Mouse (Mus musculus) embryonic facial prominence, embryonic 12.5 days (tissue): ENCODE measurements at regions not wholly inside any gene's neighbourhood (a gene's known extent, or its start where the extent isn't known, plus 50 kb on each side); places are given as distances from the start of the nearest gene placed in this dataset.

Experiments used
- ATAC-seq: fragments of 200-750 bp; cut with Nextera tagmentation; 2 replicates; pipeline ENCODE4 v1.8.0; 2017; ENCODE audit not compliant: insufficient number of reproducible peaks, insufficient read depth, low FRiP score, low TSS enrichment
- H3K27ac ChIP-seq: fragments of 300-500 bp; sonication (generic); 2 replicates; pipeline ENCODE4 v1.5.1; 2016; ENCODE audit warnings: mild to moderate bottlenecking
- H3K27me3 ChIP-seq: fragments of 300-500 bp; sonication (generic); 2 replicates; pipeline ENCODE4 v1.6.1; 2016; ENCODE audit warnings: mild to moderate bottlenecking, moderate library complexity
- H3K36me3 ChIP-seq: fragments of 300-500 bp; sonication (generic); 2 replicates; pipeline ENCODE4 v1.6.1; 2016; ENCODE audit warnings: mild to moderate bottlenecking
- H3K4me1 ChIP-seq: fragments of 300-500 bp; sonication (generic); 2 replicates; pipeline ENCODE4 v1.6.1; 2016
- H3K4me2 ChIP-seq: fragments of 300-500 bp; sonication (generic); replicated peaks from 2 replicates; pipeline ENCODE4 v1.6.1; 2016; ENCODE audit warnings: mild to moderate bottlenecking, moderate library complexity
- H3K4me3 ChIP-seq: fragments of 300-500 bp; sonication (generic); 2 replicates; pipeline ENCODE4 v1.5.1; 2016; ENCODE audit warnings: mild to moderate bottlenecking
- H3K9ac ChIP-seq: fragments of 300-500 bp; sonication (generic); 2 replicates; pipeline ENCODE4 v1.6.1; 2016; ENCODE audit warnings: mild to moderate bottlenecking, moderate library complexity
- H3K9me3 ChIP-seq: fragments of 300-500 bp; sonication (generic); 2 replicates; pipeline ENCODE4 v1.6.1; 2016; ENCODE audit warnings: mild to moderate bottlenecking, moderate library complexity
- WGBS: fragments of 180-500 bp; shearing (Covaris S2); methylation state at CpG from one replicate; pipeline ENCODE4 v1.1.7; 2016; 5-methylcytosine and 5-hydroxymethylcytosine counted together

- no peaks in the 10 kb centered on the region for H3K27me3 ChIP-seq
- no peaks in the 10 kb centered on the region for H3K36me3 ChIP-seq
- H3K4me1 ChIP-seq: no peaks in the 10 kb centered on the region
- H3K27ac ChIP-seq: no peak overlapping the region
- ATAC-seq: no peak
- no peak overlapping the region for H3K9ac ChIP-seq
- H3K9me3 ChIP-seq: no peaks in the 10 kb centered on the region
- no peak overlapping the region for H3K4me3 ChIP-seq
- WGBS: 63% methylated on average over 2 of the region's 2 CpGs
- no peak overlapping the region for H3K4me2 ChIP-seq
Measured at GRCm38 (mm10) chr15:60762071-60762470, 91.5 kb downstream of the Fam84b start.

GRCm38 (mm10) chr15:60760015-60760437, 93.6 kb downstream of the Fam84b start:
- Histone ChIP-seq H3K36me3 (no peaks in the 10 kb centered on the region), H3K4me2 (no peak overlapping the region), H3K9me3 (no peaks in the 10 kb centered on the region), H3K4me1 (no peaks in the 10 kb centered on the region), H3K27me3 (no peaks in the 10 kb centered on the region), H3K27ac (no peak overlapping the region), H3K4me3 (no peak overlapping the region), H3K9ac (no peak overlapping the region)
- ATAC-seq: peak; percentile 47; the same call in 1 of the 2 replicates
- WGBS: 28% methylated on average over 6 of the region's 6 CpGs

DNA sequence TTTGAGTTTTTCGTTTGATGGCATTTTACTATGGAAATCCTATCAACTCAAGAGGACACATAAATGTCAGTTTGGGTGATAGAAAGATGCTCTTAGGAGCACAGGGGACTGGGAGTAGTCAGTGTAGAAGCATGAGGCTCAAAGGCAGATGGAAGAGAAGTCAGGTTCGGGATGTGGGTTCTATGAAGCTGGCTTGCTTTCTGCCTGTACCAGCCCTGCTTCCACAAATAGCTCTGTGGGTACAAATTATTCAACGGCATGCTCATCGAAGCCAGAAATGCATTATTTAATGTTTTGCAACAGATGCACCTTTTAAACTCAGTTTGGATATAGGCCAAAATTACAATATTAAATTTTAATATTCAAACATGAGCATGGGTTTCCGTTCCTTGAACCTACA, 99.3 kb downstream of the Fam84b start:
- no peaks in the 10 kb centered on the region for H3K9me3 ChIP-seq
- no peaks in the 10 kb centered on the region for H3K4me1 ChIP-seq
- H3K4me2 ChIP-seq: no peak overlapping the region
- H3K4me3 ChIP-seq: no peak overlapping the region
- no peak overlapping the region for H3K27ac ChIP-seq
- no peak for ATAC-seq
- 87% methylated on average over 5 of the region's 5 CpGs for WGBS
- H3K36me3 ChIP-seq: no peaks in the 10 kb centered on the region
- H3K9ac ChIP-seq: no peak overlapping the region
- H3K27me3 ChIP-seq: no peaks in the 10 kb centered on the region

DNA sequence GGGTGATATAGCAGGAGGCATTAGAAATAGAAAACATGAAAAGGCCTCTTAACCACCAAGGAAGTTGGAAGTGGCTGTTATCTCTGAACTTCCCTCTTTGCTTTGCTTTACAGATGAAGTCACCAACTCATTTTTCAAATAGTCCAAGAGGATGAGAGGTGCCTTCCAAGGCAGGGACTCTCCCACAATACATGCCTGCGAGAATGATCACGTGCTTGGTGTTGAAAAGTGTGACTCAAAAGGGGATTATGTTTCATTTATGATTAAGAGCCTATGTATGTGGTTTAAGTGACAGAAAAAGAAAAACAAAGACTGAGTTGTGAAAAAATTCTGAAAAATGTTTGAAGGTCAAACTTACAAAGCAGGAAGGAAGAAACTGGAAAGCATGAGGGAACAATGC, 114.0 kb downstream of the Fam84b start:
- Histone ChIP-seq H3K27me3 (no peaks in the 10 kb centered on the region), H3K9me3 (no peaks in the 10 kb centered on the region), H3K4me2 (no peak overlapping the region), H3K27ac (no peak overlapping the region), H3K9ac (no peak overlapping the region), H3K36me3 (no peaks in the 10 kb centered on the region), H3K4me3 (no peak overlapping the region), H3K4me1 (no peaks in the 10 kb centered on the region)
- 70% methylated on average over 2 of the region's 2 CpGs for WGBS
- ATAC-seq: no peak

DNA sequence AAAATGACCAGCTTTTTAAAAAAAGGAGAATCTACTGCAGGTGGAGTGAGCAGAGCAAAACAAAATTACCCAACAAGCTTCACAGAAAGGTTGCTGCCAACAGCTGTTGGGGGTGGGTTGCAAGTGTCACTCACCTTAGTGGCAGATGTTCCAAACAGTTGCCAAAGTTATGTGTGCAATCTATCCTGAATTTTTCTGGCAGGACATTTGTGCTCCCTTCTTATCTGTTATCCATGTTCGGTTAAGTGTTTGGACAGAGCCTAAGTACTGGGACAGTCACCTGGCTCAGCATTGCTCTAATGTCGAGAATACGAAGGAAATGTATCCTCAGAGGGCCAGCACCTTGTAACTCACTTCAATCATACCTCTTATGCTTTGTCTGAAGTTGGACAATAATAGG, 115.3 kb downstream of the Fam84b start:
- no peak overlapping the region for H3K9ac ChIP-seq
- 81% methylated on average over 3 of the region's 3 CpGs for WGBS
- no peak overlapping the region for H3K4me3 ChIP-seq
- no peaks in the 10 kb centered on the region for H3K27me3 ChIP-seq
- no peak overlapping the region for H3K27ac ChIP-seq
- no peak overlapping the region for H3K4me2 ChIP-seq
- no peaks in the 10 kb centered on the region for H3K9me3 ChIP-seq
- H3K4me1 ChIP-seq: no peaks in the 10 kb centered on the region
- no peak for ATAC-seq
- H3K36me3 ChIP-seq: no peaks in the 10 kb centered on the region

DNA sequence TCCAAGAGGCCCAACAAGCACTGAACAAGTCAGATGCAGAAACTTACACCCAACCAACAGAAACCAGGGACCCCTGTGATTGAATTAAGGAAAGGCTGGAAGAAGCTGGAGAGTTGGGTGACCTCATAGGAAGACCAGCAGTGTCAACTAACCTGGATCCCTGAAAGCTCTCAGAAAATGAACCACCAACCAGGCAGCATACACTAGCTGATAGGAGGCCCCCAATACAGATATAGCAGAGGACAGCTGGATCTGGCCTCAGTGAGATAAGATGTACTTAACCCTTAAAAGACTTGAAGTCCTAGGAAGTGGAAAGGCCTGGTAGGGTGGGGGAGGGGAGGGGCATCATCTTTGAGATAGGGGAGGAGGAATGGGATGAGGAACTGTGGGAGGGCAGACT, 121.2 kb downstream of the Fam84b start:
- no peaks in the 10 kb centered on the region for H3K4me1 ChIP-seq
- no peaks in the 10 kb centered on the region for H3K9me3 ChIP-seq
- ATAC-seq: no peak
- no peak overlapping the region for H3K9ac ChIP-seq
- H3K4me3 ChIP-seq: no peak overlapping the region
- H3K27ac ChIP-seq: no peak overlapping the region
- no peaks in the 10 kb centered on the region for H3K27me3 ChIP-seq
- no peaks in the 10 kb centered on the region for H3K36me3 ChIP-seq
- no peak overlapping the region for H3K4me2 ChIP-seq

DNA sequence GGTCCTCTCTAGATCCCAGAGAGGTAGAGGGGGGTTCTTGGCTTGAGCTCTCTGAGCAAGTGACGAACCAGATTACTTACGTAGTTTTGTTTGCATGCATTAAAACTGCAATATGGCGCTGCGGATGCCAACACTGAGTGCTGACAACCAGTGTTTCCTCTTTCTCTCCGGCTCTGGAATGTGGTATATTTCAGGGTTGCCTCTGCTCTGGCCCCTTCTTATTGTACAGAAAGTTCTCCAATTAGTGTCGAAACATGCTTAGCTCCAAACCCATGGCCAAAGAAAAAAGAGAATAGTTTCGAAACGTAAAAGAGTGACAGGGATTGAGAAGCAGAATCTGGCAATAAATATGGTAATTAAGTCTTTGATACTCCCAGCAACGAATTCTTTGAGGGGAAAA, 124.8 kb downstream of the Fam84b start:
- ATAC-seq: no peak
- 69% methylated on average over 9 of the region's 9 CpGs for WGBS
- no peaks in the 10 kb centered on the region for H3K27me3 ChIP-seq

GRCm38 (mm10) chr15:60728337-60728736, 125.2 kb downstream of the Fam84b start:
- Histone ChIP-seq H3K9me3 (no peaks in the 10 kb centered on the region), H3K4me3 (no peak overlapping the region), H3K27me3 (no peaks in the 10 kb centered on the region), H3K36me3 (no peaks in the 10 kb centered on the region), H3K27ac (no peak overlapping the region), H3K4me2 (no peak overlapping the region), H3K4me1 (no peaks in the 10 kb centered on the region), H3K9ac (no peak overlapping the region)
- 80% methylated on average over 4 of the region's 4 CpGs for WGBS
- ATAC-seq: no peak

More for the DNA sequence above, 124.8 kb downstream of the Fam84b start:
- Histone ChIP-seq H3K4me2 (no peak overlapping the region), H3K9me3 (no peaks in the 10 kb centered on the region), H3K27ac (no peak overlapping the region), H3K4me1 (no peaks in the 10 kb centered on the region), H3K4me3 (no peak overlapping the region), H3K9ac (no peak overlapping the region), H3K36me3 (no peaks in the 10 kb centered on the region)

GRCm38 (mm10) chr15:60719332-60719731, 134.2 kb downstream of the Fam84b start:
- Histone ChIP-seq H3K9ac (no peak overlapping the region), H3K36me3 (no peaks in the 10 kb centered on the region), H3K4me2 (no peak overlapping the region), H3K4me3 (no peak overlapping the region), H3K27ac (no peak overlapping the region), H3K4me1 (no peaks in the 10 kb centered on the region), H3K27me3 (no peaks in the 10 kb centered on the region), H3K9me3 (no peaks in the 10 kb centered on the region)
- WGBS: 85% methylated on average over 5 of the region's 5 CpGs
- no peak for ATAC-seq

DNA sequence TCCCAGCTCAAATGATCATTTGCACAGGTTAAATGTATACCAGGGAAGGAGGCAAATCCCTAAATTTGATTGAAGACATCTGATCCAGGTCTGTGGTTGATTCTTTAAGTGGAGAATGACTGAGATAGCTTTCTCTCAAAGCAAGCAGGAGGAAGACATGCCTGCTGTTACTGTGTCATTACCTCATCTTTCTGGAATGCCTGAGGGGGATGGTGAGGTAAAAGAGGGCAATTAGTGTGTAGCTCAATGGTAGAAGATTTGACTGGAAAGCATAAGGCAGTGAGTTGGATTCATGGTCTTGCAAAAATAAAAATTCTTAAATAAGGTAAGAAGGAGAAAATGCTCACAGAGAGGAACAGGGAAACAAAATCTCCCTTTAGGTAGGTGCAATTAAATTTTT, 144.9 kb downstream of the Fam84b start:
- Histone ChIP-seq H3K4me1 (peaks cover 3% of the 10 kb centered on the region; the same call in 1 of the 2 replicates), H3K9ac (no peak overlapping the region), H3K27ac (no peak overlapping the region), H3K4me2 (no peak overlapping the region), H3K4me3 (no peak overlapping the region), H3K36me3 (no peaks in the 10 kb centered on the region), H3K27me3 (no peaks in the 10 kb centered on the region), H3K9me3 (no peaks in the 10 kb centered on the region)
- no peak for ATAC-seq

DNA sequence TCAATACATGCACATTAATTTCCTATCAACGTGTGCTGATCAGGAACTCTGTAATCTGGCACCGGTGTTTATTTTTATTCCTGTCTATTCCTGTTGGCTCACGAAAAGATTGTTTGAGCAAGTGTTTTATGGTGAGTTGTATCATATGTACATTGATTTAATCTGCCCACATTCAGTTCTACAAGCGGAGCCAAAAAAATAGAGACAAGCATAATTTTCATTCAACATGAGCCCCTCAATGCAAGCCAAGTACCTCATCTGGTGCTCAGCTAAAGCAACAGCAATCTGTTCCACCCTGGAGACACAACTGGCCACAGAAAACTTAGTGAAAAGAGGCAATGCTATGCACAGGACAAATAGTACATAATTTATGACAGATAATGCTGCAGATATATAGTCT, 147.6 kb downstream of the Fam84b start:
- Histone ChIP-seq H3K4me1 (peaks cover 3% of the 10 kb centered on the region; the same call in 1 of the 2 replicates), H3K27ac (no peak overlapping the region), H3K27me3 (no peaks in the 10 kb centered on the region), H3K4me2 (no peak overlapping the region), H3K9ac (no peak overlapping the region), H3K4me3 (no peak overlapping the region), H3K9me3 (no peaks in the 10 kb centered on the region), H3K36me3 (no peaks in the 10 kb centered on the region)
- no peak for ATAC-seq
- 55% methylated on average over 4 of the region's 4 CpGs for whole genome bisulfite sequencing

- Histone ChIP-seq H3K9ac (no peak overlapping the region), H3K27ac (no peak overlapping the region)
- no peak for ATAC-seq
Measured at GRCm38 (mm10) chr15:60701273-60701672, 152.3 kb downstream of the Fam84b start.

DNA sequence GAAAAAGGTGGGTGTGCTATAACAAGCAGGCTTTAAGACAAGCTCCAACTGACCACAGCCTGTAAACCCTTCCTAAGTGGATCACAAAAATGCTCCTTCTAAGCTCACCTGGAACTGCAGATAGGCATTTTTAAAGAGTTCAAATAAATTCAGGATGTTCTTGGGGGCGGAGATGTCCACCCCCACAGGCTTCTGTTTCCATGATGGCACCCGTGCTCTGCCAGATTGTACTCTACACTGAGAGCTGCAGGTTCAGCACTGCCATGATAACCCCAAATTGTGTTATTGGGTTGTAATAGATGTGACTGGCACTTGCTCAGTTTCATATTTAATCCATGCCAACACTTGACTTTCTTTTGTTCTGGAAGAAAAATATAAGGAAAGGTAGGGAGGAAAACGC, 158.8 kb downstream of the Fam84b start:
- no peaks in the 10 kb centered on the region for H3K9me3 ChIP-seq
- H3K9ac ChIP-seq: no peak overlapping the region
- H3K36me3 ChIP-seq: no peaks in the 10 kb centered on the region
- no peaks in the 10 kb centered on the region for H3K27me3 ChIP-seq
- H3K4me3 ChIP-seq: no peak overlapping the region
- no peak overlapping the region for H3K4me2 ChIP-seq
- ATAC-seq: no peak
- H3K27ac ChIP-seq: no peak overlapping the region
- no peaks in the 10 kb centered on the region for H3K4me1 ChIP-seq
- WGBS: 89% methylated on average over 3 of the region's 3 CpGs

More at GRCm38 (mm10) chr15:60701273-60701672, 152.3 kb downstream of the Fam84b start:
- Histone ChIP-seq H3K4me1 (no peaks in the 10 kb centered on the region), H3K36me3 (no peaks in the 10 kb centered on the region), H3K27me3 (no peaks in the 10 kb centered on the region), H3K4me2 (no peak overlapping the region), H3K4me3 (no peak overlapping the region), H3K9me3 (no peaks in the 10 kb centered on the region)
